Mouse (Mus musculus) adrenal gland, postnatal 4 days (tissue): Measurements from ENCODE around the gene Pde4c. TPM values are rescaled to one million over a fixed set of nuclear protein-coding genes. Genes with fewer than 3 reads are reported as not detected.

ENCODE experiments used
- DNase-seq, 2 experiments: peaks; one replicate each; pipeline ENCODE4 v3.0.0; 2021 to 2022; ENCODE audit warnings: low spot score in 2 of 2, mixed read lengths in 2 of 2
- microRNA-seq: library from miRNA; unstranded; fragments of <30 nt; microRNA quantifications from one replicate; pipeline ENCODE4 v1.2.0, GENCODE M21; 2021
- total RNA-seq, 2 experiments: library from RNA; stranded (reverse); gene quantifications; 2 replicates each; pipeline ENCODE4 v1.2.3; 2021

Gene Pde4c
- total RNA-seq, 2 experiments from 2014 or later, result 2.2 to 5.6 TPM

DNA sequence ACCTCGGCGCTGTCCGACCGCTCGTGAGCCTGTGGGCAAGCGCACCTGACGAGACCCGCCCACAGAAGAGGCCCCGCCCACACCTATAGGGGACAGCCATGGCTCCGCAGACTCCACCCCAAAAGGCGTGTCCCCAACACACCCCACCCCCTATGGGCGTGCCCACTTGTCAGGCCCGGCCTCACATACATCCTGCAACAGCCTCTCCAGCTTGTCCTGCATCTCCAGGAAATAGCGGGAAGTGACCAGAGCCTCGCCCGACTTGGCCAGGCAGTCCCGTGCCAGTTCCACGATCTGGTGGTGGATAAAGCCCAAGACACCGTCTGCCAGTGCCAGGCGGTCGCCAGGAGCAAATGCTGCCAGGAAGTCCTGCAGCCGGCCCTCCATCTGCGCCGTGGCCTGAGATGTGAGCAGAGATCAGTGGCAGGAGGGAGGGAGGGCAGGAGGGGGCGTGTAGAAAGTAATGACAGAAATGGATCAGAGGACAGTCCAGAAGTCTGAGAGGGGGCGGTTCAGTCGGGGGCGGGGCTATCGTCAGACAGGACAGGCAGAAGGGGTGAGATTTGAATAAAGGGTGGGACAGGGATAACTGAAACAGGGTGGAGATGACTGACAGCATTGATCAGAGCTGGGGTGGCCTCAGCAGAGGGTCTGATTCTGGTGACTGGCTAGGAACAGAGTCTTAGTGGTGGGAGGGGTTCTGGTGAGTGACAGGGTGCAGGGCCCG lies 64.6 kb downstream of the Pde4c start:
- DNase-seq, result no peak

DNA sequence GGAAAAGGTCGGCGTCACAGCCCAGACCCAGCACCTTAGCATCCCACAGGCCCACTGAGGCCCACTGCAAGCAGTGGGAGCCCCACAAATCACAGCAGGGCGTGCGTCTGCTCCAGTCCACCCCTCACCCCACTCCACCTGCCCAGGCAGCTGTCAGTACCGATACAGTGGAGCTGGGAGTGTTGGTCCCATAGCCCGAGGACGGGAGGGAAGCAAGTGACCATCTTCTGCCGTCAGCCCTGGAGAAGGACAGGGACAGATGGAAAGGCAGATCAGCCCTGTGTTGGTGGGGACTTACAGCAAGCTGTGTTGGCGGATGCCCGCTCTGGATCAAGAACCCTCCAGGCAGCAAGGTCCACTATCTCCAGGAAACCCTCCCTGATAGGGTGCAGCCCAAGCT lies 65.5 kb downstream of the Pde4c start:
- DNase-seq, result no peak

DNA sequence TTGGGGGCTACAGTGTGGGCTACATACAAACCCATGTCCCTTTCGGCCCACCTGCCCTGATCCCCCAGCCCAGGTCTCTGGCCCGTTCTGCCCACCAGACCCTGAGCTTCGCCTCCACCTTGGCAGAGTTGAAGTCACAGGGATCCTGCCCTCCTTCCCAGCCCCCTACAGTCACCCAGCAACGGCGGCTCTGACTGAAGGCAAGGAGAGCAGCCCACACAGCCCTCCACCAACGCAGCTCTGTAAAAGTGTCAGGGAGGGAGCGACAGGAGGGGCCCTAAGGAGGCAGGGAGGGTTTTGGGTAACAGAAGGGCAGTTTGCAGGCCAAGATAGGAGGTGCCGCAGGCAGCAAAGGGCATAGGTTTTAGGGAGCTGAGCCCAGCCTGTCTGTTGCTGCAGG lies 67.3 kb downstream of the Pde4c start:
- DNase-seq, result no peak

GRCm38 (mm10) chr8:70791294-70791701 lies 67.8 kb downstream of the Pde4c start:
- no peak for DNase-seq

GRCm38 (mm10) chr8:70791975-70792691 lies 68.6 kb downstream of the Pde4c start:
- DNase-seq, result peak; percentile 94

- no peak for DNase-seq
These were observed 69.2 kb downstream of the Pde4c start for GRCm38 (mm10) chr8:70792700-70793099.

DNA sequence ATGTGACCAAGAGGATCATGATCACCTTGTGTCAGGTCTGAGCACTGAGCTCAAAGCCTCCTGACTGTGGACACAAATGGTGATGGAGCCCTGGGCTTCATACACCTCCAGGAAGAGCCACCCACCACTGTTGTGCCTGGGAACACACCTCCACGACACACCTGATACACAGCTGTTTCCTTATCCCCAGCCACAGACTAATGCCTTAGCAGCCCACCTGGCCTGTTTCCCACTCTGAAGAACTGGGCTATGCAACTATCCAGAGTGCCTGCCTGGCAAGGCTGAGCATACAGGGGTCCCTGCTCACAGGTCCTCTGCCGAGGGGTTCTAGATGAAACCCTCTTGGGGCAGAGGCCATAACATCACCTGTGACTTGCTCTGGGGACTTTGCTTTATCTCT lies 70.7 kb downstream of the Pde4c start:
- no peak for DNase-seq

DNA sequence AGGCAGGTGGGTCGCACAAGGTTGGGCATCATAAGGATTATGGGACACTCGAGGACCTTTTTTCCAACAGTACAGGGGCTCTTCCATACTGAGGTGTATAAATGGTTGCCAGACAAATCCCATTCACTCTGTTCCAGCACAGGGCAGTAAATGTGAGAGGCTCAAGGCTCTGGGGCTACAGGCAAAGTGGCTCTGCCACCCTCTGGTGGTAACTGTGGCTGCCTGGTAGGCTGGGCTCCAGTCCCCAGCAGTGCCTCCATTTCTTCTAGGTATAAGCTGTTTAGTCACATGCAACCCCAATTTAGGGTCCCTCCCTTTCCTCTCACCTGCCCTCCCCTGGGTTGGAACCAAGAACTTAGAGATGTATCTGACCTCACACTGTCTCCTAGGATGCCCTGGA lies 71.8 kb downstream of the Pde4c start:
- DNase-seq, result no peak

DNA sequence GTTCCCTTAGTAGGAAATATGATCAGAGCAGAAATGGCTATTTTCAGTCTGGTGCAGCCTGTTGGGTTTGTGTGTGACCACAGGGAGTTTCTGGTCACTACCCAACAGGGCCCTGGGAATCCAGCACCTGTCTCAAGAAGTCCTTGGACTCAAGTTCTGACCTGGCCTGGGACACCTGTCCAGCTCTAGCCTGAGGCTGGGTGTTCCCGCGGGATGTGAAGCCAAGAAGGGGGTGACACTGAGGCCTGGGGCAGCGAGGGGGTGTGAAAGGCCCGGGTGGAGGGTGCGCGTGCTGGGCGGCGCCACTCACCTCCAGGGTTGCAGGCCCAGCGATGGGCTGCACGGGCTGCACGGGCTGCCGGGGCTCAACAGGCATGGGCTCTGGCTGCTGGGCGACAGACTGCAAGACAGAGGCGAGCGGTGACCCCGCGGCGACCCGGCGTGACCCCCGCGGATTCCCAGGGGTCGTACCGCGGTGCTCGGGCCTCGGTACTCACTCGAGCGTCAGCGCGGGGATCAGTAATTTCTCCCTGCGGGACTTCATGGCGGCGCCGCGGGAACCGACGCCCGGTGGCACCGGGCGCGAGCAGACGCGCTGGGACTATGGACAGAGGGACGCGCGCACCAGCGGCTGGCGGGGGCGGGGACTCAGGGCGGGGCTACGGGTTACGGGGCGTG lies 73.0 kb downstream of the Pde4c start:
- peak in 1 of 2 experiments; percentile 78 for DNase-seq

DNA sequence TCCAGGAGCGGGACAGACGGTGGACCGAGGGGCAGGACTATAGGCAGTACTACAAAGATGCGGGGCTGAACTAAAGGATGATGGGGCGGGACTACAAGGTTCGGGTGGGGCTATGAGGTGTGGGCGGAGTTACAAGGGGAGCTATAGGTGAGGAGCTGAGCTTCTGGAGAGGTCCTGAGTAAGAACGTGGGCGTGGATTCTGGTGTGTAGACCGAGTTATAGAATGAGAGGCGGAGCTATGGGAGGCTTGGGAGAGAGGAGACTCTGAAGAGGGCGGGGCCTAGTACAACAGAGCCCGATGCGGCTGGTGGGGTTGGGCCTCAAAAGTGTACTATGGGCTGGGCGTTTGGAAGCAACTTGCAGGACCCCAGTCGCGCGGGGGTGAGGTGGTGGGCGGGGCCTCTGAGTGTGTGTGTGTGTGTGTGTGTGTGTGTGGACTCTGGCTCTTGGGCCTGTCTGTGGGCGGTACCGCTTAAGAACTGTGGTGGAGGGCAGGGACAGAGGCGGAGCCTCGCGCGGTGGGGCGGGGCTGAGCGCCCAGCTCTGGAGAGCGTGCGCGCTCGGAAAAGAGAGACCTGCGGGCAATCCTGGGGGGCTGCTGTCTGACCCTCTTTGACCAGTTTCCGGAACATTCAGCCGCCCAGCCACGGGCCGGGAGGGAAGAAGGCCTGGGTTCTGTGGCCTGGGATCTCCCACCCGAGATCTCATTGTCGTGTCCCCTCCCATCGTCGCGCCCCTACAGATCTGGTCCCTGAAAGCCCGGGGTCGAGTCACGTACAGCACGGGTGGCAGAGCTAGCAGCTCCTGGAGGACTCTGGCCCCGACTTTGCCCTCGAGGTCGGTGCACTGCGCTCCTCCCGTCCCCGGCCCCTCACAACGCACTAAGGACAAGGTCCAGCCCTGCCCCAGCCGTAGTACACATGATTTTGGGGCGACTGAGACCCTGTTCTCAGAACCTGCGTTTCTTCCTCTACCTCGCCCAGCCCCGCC lies 73.9 kb downstream of the Pde4c start:
- peak; percentile 63 to 82 for DNase-seq

DNA sequence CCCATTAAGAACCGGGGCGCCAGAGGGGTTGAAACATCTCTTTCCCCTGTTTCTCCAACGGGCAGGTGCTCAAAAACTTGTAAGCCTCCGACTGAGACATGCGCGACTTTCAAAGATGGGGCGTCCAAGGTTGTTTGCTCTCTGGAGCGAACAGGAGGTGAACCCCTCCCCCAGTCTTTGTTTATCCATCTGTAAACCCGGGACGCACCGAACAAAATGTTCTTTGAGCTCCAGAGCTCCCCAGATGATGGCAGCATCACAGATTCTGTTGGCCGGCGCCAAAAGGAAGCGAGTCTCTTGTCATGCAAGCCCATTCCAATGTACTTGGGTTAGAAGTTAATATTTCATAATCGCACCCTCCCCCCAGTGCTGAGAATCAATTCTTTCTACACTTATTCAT lies 74.8 kb downstream of the Pde4c start:
- DNase-seq, result no peak

- DNase-seq, result no peak
These were observed 77.1 kb downstream of the Pde4c start for GRCm38 (mm10) chr8:70800648-70801047.

Small RNA genes within 50 kb of the gene (microRNA-seq; reads per million reads assigned to microRNA genes)
- gene Mir7240, result 0.79 reads per million

Other genes starting within 250 kb of the Pde4c start
- gene Klhl26, start 246.8 kb upstream of the Pde4c start, total RNA-seq, result 10 to 100 TPM; 18.7 to 20.4 TPM
- 1 to 10 TPM; 3.6 to 5.0 TPM for gene Tmem59l, start 236.4 kb upstream of the Pde4c start, total RNA-seq
- under 1 TPM in 1 of 2 experiments, not detected in 1; 0.45 TPM for gene Crlf1, start 230.6 kb upstream of the Pde4c start, total RNA-seq
- 100 to 1,000 TPM; 105 to 109 TPM for gene Rex1bd, start 217.0 kb upstream of the Pde4c start, total RNA-seq
- 1,000 to 10,000 TPM; 1,529 to 1,618 TPM for gene Uba52, start 212.9 kb upstream of the Pde4c start, total RNA-seq
- 100 to 1,000 TPM; 315 to 322 TPM for gene Fkbp8, start 196.0 kb upstream of the Pde4c start, total RNA-seq
- gene Kxd1, start 195.8 kb upstream of the Pde4c start, total RNA-seq, result 10 to 100 TPM; 80.4 to 80.5 TPM
- gene Ell, start 184.3 kb upstream of the Pde4c start, total RNA-seq, result 10 to 100 TPM; 31.0 to 32.4 TPM
- 10 to 100 TPM; 82.6 to 88.9 TPM for gene Isyna1, start 129.3 kb upstream of the Pde4c start, total RNA-seq
- 100 to 1,000 TPM; 137 to 154 TPM for gene Ssbp4, start 114.8 kb upstream of the Pde4c start, total RNA-seq
- 1 to 10 TPM; 2.9 to 3.8 TPM for gene Lrrc25, start 107.6 kb upstream of the Pde4c start, total RNA-seq
- 1 to 10 TPM in 1 of 2 experiments, under 1 TPM in 1; 0.59 to 1.8 TPM for gene Gdf15, start 91.3 kb upstream of the Pde4c start, total RNA-seq
- 10 to 100 TPM; 62.1 to 76.0 TPM for gene Pgpep1, start 63.3 kb upstream of the Pde4c start, total RNA-seq
- gene Lsm4, start 50.5 kb upstream of the Pde4c start, total RNA-seq, result 10 to 100 TPM; 96.6 to 99.0 TPM
- 100 to 1,000 TPM; 185 to 195 TPM for gene Jund, start 24.8 kb upstream of the Pde4c start, total RNA-seq
- gene Iqcn, start 20.3 kb upstream of the Pde4c start, total RNA-seq, result under 1 TPM; 0.14 to 0.25 TPM
- not detected for gene Gm3336, start 5.2 kb upstream of the Pde4c start, total RNA-seq
- 10 to 100 TPM; 58.9 to 59.7 TPM for gene Rab3a, start 31.0 kb downstream of the Pde4c start, total RNA-seq
- 100 to 1,000 TPM in 1 of 2 experiments, 10 to 100 TPM in 1; 93.1 to 109 TPM for gene Mpv17l2, start 37.2 kb downstream of the Pde4c start, total RNA-seq
- 10 to 100 TPM; 72.0 to 78.8 TPM for gene Pik3r2, start 53.0 kb downstream of the Pde4c start, total RNA-seq
- 10 to 100 TPM; 34.5 to 40.9 TPM for gene Mast3, start 81.3 kb downstream of the Pde4c start, total RNA-seq
- gene Il12rb1, start 84.7 kb downstream of the Pde4c start, total RNA-seq, result under 1 TPM; 0.22 to 0.37 TPM
- 10 to 100 TPM; 14.6 to 15.7 TPM for gene Arrdc2, start 116.0 kb downstream of the Pde4c start, total RNA-seq
- 1 to 10 TPM; 1.4 to 2.1 TPM for gene Kcnn1, start 139.5 kb downstream of the Pde4c start, total RNA-seq
- gene Ccdc124, start 150.2 kb downstream of the Pde4c start, total RNA-seq, result 10 to 100 TPM; 36.8 to 38.6 TPM
- gene Slc5a5, start 169.0 kb downstream of the Pde4c start, total RNA-seq, result under 1 TPM; 0.14 to 0.17 TPM
- gene Rpl18a, start 173.7 kb downstream of the Pde4c start, total RNA-seq, result 1,000 to 10,000 TPM; 1,999 to 2,049 TPM
- 10 to 100 TPM; 45.4 to 48.9 TPM for gene Map1s, start 182.2 kb downstream of the Pde4c start, total RNA-seq